Mouse (Mus musculus) urinary bladder, postnatal 4 days (tissue): Measurements from ENCODE around the gene Agfg2.
"Not testable (repeated sequence)": the region's sequence is repeated elsewhere in the genome, so short reads cannot be mapped to it uniquely, and the experiment has no call there.

ENCODE experiments used
- DNase-seq, 2 experiments: peaks; one replicate each; pipeline ENCODE4 v3.0.0; 2021 to 2022; ENCODE audit warnings: low spot score in 2 of 2

Agfg2 gene

GRCm38 (mm10) chr5:137645652-137646091, 38.9 kb downstream of the Agfg2 start, which contains the start of gene Irs3:
Irs3 (minus strand) TSS chr5:137645714.
- DNase-seq, result peak in 1 of 2 experiments; percentile 23

DNA sequence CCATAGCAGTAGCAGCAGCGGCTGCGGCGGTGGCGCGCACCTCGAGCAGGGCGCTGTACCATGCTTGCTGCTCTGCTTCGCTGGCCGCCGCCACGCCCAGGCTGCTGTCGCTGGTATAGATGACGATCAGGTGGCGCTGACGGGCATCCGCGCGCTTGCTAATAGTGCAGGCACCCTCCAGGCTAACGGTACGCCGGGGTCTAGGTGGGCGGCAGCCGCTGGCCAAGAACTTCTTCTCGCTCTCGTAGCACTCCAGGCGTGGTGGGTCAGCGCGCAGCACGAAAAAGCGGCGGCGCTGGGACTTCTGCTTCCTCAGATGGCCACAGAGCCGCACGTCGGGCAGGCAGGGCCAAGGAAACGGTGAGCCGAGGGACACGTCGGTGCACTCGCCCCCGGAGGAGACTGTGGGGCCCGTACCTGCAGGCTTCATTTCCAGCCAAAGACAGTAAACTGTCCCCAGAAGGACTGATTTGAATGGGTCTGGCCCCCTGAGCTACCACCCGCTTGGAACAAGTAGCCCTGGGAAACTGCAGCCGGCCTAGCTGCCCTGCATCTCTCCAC, 39.4 kb downstream of the Agfg2 start:
- peak in 1 of 2 experiments; percentile 25 for DNase-seq

DNA sequence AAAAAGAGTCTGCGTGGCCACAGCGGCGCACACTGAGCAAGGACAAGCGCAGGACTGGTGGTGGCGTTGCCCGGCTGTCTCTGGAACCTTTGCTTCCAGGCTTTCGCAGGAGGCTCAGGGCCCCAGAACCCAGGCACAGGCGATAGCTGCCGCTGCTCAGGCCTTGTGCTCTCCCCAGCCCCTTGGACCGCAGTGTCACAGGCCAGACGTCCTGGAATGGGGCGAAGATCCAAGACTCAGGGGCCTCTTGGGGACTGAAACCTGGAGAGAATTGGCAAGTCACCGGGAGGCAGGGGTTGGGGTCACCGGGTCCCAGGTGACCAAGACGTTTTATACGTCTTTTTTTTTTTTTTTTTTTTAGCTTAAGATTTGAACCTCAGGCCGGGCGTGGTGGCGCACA, 40.0 kb downstream of the Agfg2 start:
- DNase-seq, result peak in 1 of 2 experiments; percentile 17

DNA sequence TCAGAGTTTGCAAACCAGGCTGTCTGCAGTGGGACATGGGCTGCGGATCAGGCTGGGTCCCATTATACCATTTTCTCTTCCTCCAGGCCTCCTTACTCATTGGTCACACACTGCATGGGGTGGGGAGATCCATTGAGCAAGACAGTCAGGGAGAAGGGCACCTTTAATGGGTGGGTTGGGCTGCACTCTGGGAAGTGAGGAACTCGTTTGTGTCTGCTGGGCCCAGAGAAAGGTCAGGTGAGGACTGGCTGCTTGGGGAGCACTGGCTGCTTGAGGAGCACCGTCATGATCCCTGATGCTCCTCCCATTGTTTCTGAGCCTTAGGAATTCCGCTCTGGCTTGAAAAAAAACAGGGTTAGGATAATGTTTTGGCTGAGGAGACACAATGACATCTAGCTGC, 41.6 kb downstream of the Agfg2 start:
- DNase-seq, result peak in 1 of 2 experiments; percentile 16

GRCm38 (mm10) chr5:137641054-137641453, 43.5 kb downstream of the Agfg2 start, which contains the start of gene Sap25:
Sap25 (plus strand) TSS chr5:137641334.
- peak in 1 of 2 experiments; percentile 23 for DNase-seq

- no peak for DNase-seq
These were observed 45.1 kb downstream of the Agfg2 start for GRCm38 (mm10) chr5:137639472-137639871.

DNA sequence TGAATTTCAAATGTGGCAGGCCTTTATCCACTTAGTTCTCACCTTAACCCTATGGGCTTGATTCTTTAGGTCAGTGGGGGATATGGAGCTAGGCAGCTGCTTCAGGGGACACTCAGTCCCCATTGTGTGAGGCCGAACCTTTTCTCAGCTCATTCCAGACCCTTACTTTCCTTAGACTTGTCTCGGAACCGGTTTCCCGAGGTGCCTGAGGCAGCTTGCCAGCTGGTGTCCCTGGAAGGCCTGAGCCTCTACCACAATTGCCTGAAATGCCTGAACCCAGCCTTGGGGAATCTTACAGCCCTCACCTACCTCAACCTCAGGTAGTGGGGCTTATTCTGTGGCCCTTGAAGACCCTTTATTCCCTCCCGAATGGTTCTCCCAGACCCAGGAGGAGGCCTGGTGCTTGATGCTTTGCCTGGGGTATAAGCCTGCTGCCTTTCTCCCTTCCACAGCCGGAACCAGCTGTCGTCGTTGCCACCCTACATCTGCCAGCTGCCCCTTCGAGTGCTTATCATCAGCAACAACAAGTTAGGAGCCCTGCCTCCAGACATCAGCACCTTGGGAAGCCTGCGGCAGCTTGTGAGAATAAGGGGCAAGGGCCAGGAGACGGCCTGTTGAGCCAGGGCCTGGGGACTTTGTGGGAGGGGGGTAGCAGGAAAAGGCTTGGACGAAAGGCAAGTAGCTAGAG, 51.0 kb downstream of the Agfg2 start:
- DNase-seq, result peak in 1 of 2 experiments; percentile 17

DNA sequence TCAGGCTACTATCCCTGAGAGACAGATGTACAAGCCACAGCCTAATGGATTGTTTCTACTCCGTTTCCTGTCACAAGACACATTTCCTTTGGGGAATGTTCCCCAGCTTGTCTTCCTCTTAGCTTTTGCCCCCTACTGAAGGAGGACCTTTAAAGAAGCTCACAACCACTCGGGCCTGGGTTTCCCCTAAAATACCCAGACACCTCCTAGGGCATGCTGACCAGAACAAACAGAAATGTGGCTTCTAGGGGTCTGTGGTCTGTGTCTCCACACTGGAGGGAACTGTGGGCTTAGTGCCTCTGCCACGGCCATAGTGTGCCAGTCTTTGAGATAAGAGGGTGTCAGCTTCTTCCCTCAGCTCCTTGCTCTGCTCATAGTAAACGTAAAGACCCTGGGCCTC, 52.9 kb downstream of the Agfg2 start:
- no peak for DNase-seq

DNA sequence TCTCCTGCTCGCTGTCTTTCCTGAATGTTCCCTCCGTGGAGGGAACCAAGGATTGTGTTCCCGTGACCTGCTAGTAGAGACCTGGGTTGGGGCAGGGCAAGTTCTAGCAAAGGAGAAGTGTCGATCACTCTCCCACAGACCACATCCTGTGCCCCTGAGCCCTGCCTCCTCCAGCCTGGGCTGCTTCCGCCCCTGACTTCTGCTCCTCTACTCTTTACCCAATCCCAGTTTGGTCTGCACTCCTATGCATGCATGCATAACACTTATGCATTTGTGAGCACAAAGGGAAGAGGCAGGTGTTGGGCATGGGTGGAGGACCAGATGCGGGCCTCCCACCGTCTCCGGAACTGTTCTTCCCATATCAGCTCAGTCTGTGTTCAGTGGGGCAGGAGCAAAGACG, 53.4 kb downstream of the Agfg2 start:
- DNase-seq, result no peak

DNA sequence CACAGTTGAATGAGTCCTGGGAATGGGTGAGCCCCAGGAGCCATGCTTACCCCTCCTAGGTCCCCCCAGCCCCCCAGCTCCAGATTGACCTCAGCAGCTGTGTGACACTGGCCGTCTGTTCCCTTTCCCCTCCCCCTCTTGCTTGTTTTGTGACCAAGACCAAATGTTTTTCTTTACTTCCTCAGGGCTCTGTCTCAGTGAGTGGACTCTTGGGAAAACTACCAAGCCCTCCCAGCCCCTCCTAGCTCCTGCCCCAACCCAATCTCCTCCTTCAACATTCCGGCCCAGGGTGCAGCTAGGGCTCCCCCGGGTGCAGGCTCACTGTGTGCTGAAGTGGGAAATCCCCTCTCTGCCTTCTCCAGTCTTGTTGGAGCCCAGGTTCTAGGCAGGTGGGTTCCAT, 53.9 kb downstream of the Agfg2 start:
- DNase-seq, result no peak

DNA sequence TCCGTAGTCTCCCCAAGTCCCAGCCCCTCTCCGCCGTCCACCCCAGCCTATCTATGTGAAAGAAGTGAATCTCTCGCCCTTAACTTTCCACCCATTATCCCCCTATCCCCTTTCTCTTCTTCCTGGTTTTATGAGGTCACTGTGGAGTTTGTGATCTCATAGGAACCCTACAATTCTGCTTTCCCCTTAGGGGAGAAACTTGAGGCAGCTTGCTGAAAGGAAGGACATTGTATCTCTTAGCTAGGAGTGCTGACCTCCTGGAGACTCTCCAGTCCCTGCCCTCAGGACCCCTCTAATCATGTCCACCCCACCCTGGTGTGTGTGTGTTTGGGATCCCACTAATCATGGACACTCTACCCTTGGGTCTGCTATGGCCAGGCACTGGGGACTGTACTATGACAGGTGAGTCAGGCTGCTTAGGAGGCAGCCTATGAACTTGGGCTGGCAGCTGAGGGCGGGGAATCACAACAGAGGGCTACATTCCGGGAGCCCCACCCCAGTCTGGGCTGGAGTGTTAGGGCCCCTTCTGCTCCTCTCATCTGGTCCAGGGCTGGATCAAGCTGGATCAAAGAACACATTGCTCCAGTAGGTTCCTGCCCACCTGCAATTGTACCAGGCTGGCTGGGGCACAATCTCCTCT, 54.5 kb downstream of the Agfg2 start:
- DNase-seq, result no peak

- DNase-seq, result peak in 1 of 2 experiments; percentile 62
These were observed 55.2 kb downstream of the Agfg2 start for GRCm38 (mm10) chr5:137629306-137629721.

DNA sequence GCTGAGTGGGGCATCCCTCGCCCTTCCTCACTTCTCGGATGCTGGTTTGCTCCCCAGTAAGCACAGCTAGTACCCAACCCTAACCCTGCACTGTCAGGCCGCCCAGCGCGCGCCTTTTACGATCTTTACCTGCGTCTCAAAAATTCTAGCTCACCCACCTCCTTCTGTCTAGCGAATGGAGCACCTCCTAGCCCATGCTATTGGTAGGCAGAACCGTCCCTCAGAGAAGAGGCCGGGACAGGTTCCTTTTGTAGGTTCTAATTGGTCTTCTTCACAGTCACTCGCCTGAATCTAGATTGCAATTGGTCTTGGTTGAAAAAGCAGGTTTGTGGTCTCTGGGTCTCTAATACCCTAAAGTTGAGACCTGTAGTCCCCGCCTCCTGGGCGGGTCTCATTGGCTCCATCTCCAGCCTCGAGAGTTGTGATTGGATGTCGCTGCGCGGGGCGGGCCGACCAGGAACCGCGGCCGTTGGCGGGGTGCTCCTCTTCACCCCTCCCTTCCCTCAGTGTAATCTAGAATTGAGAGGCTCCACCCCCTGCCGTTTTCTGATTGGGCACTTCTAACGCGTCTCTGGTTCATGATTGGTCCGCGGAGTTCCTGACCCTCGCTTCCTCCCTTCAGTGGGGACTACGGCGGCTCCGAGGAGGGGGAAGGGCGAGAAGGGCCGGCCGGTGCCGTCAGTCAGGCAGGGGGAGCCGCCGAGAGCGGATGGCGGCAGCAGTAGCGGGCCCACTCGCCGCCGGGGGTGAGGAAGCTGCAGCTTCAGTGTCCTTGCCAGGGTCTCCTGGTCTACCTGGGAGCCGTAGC, 55.8 kb downstream of the Agfg2 start, which contains the start of the genes Fbxo24, Lrch4 and Gm20605:
TSS of gene Fbxo24 (minus strand) at position 505 of the 808 bp plus-strand sequence.
TSS of gene Lrch4 (plus strand) at position 624 of the 808 bp plus-strand sequence.
TSS of gene Gm20605 (plus strand) at position 678 of the 808 bp plus-strand sequence.
- peak; percentile 98 to 100 for DNase-seq

GRCm38 (mm10) chr5:137627991-137628390, 56.5 kb downstream of the Agfg2 start:
- no peak for DNase-seq

DNA sequence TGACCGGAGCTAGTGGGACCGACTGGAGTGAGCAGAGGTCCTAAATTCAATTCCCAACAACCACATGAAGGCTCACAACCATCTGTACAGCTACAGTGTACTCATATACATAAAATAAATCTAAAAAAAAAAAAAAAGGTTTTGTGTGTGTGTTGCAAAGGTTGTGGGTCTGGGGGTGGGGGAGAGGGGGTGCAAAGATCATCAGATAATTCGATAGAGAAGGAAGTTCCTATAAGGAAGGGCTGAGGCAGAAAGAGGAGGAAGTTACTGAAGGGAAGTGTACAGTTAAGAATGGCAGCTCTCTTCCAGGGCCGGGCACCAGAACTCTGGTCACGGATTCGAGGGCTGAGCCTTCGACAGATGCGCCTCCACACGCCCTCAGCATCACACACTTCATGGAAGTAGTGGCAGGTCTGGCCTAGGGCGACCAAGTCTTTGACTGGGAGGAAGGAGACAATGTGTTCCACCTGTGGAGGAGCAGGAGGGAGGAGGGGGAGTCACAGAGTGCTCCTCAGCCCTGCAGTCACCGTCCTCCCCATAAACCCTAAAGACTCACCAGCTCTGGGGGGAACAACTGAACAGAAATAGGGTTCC, 60.5 kb downstream of the Agfg2 start:
- DNase-seq, result no peak

- no peak for DNase-seq
These were observed 69.2 kb downstream of the Agfg2 start for GRCm38 (mm10) chr5:137615347-137615746.

DNA sequence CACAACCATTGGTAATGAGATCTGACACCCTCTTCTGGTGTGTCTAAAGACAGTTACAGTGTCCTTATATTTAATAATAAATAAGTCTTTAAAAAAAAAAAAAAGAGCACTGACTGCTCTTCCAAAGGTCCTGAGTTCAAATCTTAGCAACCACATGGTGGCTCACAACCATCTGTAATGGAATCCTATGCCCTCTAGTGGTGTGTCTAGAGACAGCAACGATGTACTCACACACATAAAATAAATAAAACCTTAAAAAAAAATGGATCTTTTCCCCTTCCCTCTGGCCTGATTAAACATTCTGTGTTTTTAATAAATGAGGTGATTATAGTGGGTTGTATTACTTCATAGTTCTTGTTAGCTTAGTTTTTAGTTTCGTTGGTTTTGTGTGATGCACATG, 69.6 kb downstream of the Agfg2 start:
- not testable (repeated sequence) for DNase-seq

DNA sequence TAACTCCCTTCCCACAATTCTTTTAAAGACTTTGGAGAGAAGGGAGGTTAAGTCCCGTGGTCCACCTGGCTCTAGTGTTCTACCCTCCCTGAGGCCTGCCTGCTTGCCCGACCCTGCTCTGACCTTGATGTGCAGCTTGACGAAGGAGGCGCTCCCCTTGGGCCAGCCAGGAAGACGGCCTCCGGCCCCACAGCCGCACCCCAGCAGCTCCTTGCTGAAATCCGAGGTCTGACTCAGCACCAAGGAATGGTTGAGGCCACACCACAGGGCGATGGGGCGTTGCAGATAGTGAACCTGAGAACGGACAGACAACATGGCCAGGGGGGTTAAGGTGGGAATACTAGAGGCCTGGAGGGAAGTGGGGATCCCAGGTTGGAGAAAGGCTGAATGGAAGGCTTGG, 71.0 kb downstream of the Agfg2 start, which contains the start of gene Pcolce:
TSS of gene Pcolce (minus strand) at position 235 of the 400 bp plus-strand sequence.
- peak in 1 of 2 experiments; percentile 73 for DNase-seq

GRCm38 (mm10) chr5:137613076-137613475, 71.5 kb downstream of the Agfg2 start:
- DNase-seq, result no peak

DNA sequence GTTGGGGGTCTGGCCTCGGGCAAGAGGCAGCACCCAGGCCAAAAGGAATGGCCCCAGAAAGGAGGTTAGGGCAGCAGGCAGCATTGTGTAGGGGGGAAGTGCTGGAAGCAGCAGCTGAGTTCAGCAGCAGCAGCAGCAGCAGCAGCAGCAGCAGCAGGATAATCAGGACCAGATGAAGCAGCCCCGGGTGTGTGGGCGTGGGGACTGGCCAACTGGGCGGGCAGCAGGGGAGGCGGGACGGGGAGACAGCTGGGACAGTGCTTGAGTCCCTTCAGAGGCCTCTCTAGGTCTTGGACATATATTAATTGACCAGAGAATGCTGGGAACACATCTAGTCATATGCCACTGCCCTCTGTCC, 73.3 kb downstream of the Agfg2 start:
- DNase-seq, result peak; percentile 74 to 80
